Mouse (Mus musculus): ENCODE measurements around the gene Gm3402.

GRCm38 (mm10) chr5:146466663-146467062 is 47.3 kb upstream of the Gm3402 start:
- TF ChIP-seq CTCF (IDR thresholded peaks at IDR 0.05; ENCODE audit: low read depth) (no peak), EP300 (optimal IDR thresholded peaks at IDR 0.05) (no peak)
